Mouse (Mus musculus) left cerebral cortex, postnatal 25 days (tissue): ENCODE results near the gene Fam20a. TPM values are rescaled to one million over a fixed set of nuclear protein-coding genes. Genes with fewer than 3 reads are reported as not detected.
"Not testable (repeated sequence)": the region's sequence is repeated elsewhere in the genome, so short reads cannot be mapped to it uniquely, and the experiment has no call there.

Experiments
- DNase-seq, 2 experiments: peaks; one replicate each; pipeline ENCODE4 v3.0.0; 2022; ENCODE audit warnings: low spot score in 2 of 2, mixed read lengths in 1 of 2
- intact Hi-C: fragments of 180-260 bp; cut with DNase I; formaldehyde crosslinking; loops from one replicate; pipeline ENCODE4 v1.15.1; 2025
- total RNA-seq, 2 experiments: library from RNA; stranded (reverse); gene quantifications; 2 replicates each; pipeline ENCODE4 v1.2.3; 2021

Gene Fam20a
- total RNA-seq, 2 experiments from 2014 or later, result 13.8 to 15.8 TPM

DNA sequence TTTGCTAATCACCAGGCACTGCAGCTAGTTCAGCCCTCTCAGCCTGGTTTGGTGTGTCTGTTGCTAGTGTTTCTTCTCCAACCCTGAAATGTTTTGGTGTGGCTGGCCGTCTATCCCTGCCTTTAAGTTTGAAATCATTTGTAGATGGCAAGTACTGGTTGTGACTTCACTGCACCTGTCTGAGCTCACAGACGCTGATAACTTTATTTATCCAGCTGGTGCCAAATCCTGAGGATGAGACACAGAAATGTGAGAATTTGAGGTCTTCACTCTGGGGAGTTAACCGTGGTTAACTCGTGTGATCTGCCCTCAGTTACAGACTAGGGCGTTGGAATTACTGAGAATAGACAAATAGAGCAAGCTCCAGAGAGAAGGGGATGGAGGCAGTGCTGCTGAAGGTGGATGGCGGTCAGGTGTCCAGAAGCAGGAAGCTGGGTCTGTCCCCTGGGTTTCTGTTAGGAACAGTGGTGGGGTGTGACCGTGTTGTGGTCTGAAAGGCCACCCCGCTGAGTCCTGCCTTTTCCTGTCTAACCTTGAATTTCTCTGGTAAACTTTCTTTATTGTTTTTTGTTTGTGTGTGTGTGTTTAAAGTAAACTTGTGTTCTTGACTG lies 53.9 kb downstream of the Fam20a start:
- intact Hi-C loops, result loop anchor here (5.0 kb wide), 1 partner anchor 604 kb away; no protein-coding TSS in a partner anchor
- no peak for DNase-seq

DNA sequence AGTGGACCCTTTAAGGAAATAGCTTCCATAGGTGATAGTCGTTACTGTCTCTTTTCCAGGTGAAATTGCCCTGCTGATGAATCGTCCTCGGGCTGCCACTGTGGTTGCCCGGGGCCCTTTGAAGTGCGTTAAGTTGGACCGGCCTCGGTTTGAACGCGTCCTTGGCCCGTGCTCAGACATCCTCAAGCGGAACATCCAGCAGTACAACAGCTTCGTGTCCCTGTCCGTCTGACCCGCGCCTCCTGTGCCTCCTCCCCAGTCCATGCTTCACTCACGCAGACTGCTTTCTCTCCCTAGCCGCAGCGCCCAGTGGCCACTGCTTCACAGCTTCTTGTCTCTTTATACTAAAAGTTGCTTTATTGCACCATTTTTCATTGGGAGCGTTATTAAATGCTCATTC lies 54.7 kb downstream of the Fam20a start:
- intact Hi-C loops, result loop anchor here (5.0 kb wide), 1 partner anchor 605 kb away; no protein-coding TSS in a partner anchor
- DNase-seq, result no peak

DNA sequence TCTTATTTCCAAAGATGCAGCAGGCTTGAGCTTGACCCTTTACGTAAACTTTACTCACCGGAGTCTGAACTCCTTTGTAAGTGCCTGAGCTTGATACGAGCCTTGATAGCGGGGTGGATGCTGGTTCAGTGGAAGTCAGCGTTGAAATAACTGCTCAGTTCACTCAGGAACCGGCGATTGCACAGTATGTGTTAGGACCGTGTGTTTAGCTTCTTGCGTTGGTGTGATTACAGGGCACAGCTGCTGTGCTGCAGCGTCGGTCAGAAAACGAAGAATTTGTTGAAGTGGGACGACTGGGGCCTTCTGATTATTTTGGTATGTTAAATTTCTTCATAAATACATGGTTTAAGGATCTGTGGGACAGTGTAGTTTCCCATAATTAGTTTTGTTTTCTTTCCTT lies 55.7 kb downstream of the Fam20a start:
- intact Hi-C loops, result loop anchor here (5.0 kb wide), 1 partner anchor 606 kb away; no protein-coding TSS in a partner anchor
- no peak for DNase-seq

DNA sequence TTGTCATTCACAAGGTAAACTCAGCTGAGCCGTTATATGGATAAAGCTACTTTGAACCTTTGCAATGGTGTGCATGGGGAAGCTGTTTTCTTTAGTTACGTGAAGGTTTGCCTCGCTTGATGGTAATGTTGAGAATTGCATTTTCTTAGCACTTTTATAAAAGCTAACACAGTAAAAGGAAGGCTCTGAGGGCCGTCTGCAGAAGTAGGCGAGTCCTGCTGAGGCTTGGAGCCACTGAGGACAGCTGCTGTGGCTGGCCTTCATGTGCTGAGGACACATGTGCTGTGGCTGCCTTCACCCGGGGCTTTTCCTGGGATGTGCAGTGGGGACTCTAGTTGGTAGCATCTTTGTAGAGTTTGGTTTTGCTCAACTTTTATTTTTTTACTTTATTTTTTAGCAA lies 56.7 kb downstream of the Fam20a start:
- DNase-seq, result no peak
- intact Hi-C loops, result loop anchor here (5.0 kb wide), 1 partner anchor 607 kb away; no protein-coding TSS in a partner anchor

DNA sequence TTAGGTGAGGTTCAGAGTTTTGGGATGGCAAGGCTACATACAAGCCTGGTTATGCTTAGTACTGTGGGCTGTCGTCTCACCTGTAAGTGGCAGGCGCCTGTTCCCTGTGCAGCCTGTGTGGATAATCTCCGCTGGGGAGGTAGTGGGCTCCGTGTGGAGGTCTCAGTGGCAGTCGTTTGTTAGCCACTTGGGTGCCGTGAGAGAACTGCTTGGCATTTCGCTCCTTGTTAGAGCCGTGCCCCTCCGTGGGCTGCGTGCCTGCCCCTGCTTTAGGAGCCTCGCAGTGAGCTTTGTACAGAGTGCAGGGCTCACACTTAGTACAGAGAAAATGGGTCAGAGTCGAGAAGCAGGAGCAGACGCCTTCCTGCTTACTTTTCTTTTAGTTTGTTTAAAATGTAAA lies 57.8 kb downstream of the Fam20a start:
- intact Hi-C loops, result no loop called here
- no peak for DNase-seq

DNA sequence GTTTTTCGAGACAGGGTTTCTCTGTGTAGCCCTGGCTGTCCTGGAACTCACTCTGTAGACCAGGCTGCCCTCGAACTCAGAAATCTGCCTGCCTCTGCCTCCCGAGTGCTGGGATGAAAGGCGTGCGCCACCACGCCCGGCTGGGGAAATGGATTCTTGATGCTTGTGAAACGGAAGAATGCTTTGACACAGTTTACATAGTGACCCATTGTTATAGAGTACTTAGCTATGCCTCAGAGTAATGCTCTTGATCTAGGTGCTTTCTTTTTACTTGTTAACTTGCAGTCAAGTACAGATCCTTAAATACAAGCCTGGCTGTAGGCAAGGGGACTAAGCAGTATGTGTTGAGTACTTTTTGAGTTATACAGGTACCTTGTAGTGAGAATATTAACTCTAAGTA lies 61.6 kb downstream of the Fam20a start:
- intact Hi-C loops, DNase-seq: not testable (repeated sequence)

DNA sequence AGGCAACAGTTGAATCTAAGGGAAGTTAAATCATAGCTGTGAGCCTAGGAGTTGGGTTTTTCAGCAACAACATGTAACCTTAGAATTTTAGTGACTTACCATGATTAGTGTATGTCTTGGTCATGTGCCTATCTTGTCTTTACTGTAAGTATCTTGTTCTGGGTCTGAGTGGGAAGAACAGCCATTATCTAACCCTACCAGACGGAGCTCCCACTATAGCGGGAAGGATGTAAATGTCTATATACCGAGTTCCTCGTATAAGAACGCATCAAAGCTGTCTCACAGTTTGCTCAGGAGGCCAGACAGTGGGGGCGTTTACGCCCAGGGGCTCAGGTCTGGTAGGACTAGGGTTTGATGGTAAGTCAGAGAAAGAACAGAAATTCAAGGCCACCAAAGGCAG lies 65.8 kb downstream of the Fam20a start:
- DNase-seq, result no peak
- intact Hi-C loops, result no loop called here

DNA sequence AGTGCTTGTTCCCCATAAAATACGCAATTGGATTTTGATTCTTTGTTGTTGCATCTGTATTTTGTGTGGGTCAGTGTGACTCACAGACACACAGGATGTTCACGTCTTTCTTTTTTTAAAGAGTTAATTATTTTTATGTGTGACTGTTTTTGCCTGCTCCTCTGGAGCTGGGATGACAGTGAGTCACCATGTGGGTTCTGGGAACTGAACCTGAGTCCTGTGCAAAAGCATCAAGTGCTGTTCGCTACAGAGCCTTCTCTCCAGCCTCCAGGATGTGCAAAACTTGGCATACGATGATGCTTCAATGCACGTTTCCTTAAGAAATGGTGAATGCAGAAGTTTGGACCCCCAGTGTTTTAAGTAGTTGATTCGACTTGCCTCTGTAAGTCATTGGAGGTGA lies 67.5 kb downstream of the Fam20a start:
- DNase-seq, result no peak
- intact Hi-C loops, result loop anchor here (5.0 kb wide), 1 partner anchor 182 kb away; the partner anchor contains the start of genes Arsg and Slc16a6

DNA sequence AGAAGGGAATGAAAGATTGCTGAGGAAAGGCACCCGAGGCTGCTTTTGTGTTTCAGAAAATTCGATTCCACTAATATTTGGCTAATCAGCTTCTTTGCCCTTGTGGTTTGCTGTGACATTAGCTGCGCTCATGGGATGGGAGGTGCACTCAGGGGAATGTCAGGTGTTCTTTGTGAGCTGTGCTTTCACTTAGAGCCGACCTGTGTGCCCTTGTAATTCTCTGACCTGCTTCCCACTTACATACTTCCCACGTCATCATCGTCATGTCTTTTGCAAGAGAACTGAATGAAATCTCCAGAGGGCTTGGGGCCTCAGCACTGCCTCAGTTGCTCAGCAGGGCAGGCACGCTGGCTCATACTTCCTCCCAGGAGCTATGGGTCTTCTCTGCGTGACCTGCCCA lies 68.9 kb downstream of the Fam20a start:
- intact Hi-C loops, result loop anchor here (5.0 kb wide), 1 partner anchor 181 kb away; the partner anchor contains the start of genes Arsg and Slc16a6
- no peak for DNase-seq

DNA sequence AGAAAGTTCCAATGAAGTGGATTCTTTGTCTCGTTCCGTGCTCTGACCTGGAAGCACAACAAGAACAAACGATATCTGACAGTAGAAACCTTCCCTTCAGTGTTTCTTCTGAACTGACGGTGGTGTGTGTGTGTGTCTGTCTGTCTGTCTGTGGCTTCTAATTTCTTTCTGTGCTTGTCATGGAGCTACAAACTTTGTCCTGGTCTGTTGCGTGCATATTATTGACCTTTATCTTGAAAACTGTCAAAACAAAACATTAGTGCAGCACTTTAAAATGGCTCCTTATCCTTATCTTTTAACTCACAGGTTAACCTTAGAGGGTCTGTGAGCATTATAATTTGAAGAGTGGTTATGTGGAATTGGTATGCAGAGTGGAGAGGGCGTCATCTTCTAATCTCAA lies 69.6 kb downstream of the Fam20a start:
- no peak for DNase-seq
- intact Hi-C loops, result loop anchor here (5.0 kb wide), 1 partner anchor 180 kb away; the partner anchor contains the start of genes Arsg and Slc16a6

DNA sequence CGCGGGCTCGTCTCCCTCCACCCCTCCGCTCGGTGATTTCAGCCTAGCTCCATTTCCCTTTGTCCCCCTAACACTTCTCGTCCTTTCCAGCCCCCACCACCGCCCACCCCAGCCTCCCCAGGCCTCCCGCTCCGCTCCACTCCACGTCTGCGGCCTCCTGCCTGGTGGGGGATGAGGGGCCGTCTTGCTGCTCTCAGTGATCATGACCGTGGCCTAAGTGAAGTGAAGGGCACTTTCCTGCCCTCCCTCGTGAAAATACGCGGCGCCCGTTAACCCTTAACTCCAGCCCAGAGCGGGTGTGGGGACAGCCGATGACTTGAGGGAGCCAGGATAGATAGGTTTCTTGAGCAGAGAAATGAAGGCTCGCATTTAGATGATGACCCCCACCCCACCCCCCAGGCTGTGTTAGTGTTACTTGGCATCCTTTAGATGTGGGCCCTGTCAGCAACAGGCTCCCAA lies 70.5 kb downstream of the Fam20a start:
- DNase-seq, result no peak
- intact Hi-C loops, result loop anchor here (5.0 kb wide), 1 partner anchor 179 kb away; the partner anchor contains the start of genes Arsg and Slc16a6

DNA sequence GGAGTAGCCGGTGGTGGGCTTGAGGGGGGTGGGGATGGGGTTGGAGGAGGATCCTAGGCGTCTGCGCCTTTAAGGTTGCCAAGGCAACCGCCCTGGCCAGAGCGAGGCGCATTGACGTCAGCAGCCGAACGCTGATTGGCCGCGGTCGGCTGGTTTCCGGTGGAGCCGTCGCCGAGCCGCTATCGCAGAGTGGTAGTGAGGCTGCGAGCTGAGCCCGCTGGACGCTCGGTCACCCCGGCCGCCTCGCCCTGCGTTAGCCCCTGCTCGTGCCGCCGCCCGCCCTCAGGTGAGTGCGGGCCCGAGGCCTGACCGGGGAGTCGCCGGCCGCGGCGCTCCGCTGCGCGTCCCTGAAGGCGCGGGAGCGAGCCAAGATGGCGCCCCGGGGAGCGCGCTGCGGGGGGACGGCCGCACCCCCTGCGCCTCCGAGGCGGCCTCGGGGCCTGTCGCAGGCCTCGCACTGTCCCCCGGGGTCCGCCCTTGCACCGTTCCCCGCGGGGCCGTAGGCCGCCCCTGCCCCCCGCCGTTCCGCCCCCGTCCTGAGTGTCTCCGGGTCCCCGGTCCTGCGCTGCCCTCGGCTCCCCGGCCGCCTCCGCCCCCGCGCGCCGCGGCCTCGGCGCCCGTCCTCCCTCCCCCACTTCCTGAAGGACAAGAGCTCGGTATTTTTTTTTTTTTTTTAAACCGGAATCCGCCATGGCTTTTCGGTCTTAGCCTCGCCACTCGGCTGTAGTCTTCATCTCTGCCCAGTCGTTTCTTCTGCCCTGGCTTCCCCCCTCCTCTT lies 71.1 kb downstream of the Fam20a start:
- DNase-seq, result peak; percentile 96 to 97
- intact Hi-C loops, result loop anchor here (1.0 to 5.0 kb wide), 2 partner anchors 40 to 179 kb away; partner anchors contain the start of genes Arsg, Slc16a6 and Wipi1

DNA sequence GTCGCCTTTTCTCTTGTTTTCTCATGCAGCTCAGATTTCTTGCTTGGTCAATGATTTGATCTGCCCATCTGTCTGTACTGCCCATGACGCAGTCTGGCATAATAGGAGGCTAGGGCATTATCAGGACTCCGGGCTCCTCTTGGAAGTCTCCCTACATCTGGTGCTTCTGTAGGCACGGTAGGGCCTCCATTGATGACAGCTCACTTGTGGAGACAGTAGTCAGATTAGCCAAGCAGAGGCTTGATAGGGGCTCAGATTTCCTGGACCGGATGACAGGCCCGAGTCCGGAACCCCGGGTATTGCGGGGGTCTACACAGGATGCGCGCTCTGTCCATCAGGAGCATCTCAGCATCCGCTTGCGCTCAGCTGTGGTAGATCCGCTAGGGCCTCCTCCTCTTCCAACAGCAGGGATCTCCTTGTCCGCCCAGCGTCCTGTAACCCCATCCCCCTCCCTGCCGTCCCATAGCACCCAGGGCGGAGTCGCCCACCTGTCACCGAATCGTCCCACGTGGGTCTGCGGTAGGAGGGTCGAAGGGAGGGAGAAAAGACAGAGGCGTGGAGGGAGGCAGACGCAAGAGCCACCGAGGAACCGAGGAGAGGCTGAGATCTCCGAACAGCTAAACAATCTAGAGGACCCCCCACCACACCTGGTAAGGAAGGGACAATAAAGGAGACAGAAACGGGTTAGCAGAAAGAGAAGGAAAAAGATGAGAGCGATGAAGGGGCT lies 71.9 kb downstream of the Fam20a start:
- intact Hi-C loops, result loop anchor here (1.0 to 5.0 kb wide), 2 partner anchors 39 to 178 kb away; partner anchors contain the start of genes Arsg, Slc16a6 and Wipi1
- peak; percentile 85 to 93 for DNase-seq

DNA sequence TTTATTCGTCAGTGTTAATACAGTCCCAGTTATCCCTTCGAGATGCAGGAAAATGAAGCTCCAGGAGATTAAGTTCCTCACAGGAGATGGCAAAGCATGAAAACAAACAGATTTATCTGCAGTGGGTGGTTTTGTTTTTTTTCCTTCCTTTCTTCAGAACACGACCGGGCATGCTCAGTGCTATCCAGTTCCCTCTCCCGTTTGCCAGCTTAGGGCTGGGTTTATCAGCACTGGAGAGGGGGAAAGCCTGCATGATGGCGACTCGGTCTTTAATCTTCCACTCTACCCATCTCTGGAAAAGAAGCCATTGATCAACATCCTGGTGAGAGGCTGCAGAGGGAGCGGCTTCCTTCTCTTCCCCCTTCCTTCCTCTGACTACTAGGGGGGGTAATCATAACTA lies 72.9 kb downstream of the Fam20a start, which contains the start of gene Prkar1a:
Prkar1a (plus strand) TSS at position 200 of the 400 bp plus-strand sequence.
- intact Hi-C loops, result no loop called here
- DNase-seq, result no peak

DNA sequence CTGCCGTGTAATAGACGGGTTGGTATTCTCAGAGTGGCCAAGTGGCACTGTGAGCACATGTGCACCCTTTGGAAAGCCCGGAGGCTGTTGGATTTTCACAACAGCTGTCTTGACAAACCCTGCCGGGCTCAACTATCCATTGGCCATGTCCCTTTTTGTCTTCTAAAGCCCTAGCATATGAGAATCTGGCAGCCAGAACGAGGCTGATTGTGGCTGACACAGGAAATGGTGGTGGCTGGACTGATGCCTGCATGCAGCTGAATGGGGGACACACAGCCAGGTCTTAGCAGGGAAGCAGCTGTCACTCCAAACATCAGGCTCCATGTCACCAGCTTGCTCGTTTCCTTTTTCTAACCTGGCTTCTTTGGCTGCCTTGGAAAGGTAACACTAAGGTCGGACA lies 73.6 kb downstream of the Fam20a start:
- intact Hi-C loops, result no loop called here
- no peak for DNase-seq

DNA sequence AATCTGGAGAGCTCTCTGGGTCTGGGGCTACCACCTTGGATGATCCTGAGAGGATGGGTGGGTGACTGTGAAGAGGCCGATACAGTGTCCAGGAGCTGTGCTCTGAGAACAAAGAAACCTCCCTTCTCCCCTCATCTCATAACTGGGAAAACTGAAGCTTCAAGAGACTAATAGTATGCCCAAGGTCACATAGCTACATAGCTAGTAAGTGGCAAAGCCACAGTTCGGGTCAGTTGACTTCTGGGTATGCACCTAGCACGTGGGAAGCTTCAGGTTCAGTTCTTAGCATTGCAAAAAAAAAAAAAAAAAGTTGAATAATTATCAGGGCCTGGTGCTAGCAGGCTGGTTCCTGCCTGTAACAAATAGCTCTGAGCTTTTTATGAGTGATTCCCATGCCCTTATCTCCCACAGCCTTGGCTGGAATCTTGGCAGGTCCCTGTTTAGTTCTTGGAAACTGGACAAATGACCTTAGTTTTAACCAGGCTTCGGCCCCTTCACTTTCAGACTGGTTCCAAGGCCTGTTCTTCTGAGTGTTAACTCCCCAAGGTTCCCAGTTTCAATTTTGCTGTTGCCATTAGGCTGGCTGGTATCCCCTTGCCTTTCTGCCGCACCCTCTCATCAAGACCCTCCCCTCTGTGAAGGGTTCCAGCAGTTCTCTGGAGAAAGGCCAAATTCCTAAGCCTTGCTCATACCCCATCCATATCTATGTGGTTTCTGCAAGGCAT lies 80.4 kb downstream of the Fam20a start:
- DNase-seq, result no peak
- intact Hi-C loops, result no loop called here

DNA sequence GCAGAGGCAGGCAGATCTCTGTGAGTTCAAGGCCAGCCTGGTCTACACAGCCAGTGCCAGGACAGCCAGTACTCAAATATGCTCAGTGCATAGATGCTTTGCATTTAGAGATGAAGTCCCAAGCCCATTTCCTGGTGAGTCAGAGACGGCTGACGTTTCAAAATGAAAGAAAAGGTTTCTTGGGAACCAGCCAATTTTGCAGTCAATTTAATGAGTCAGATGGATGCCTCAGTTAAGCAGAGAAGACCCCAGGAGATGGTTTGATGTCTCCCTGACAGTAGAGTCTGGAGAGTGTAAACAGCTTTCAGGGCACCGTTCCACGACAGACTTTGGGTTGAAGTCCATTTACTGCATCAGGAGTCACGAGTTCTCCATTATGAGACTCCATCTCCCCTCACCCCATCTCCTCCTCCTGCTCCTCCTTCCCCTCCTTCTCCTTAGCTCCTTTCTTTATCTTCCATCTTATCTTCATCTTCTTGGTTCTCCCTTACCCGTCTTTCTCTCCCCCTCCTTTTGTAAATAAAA lies 86.1 kb downstream of the Fam20a start:
- intact Hi-C loops, result no loop called here
- DNase-seq, result no peak

DNA sequence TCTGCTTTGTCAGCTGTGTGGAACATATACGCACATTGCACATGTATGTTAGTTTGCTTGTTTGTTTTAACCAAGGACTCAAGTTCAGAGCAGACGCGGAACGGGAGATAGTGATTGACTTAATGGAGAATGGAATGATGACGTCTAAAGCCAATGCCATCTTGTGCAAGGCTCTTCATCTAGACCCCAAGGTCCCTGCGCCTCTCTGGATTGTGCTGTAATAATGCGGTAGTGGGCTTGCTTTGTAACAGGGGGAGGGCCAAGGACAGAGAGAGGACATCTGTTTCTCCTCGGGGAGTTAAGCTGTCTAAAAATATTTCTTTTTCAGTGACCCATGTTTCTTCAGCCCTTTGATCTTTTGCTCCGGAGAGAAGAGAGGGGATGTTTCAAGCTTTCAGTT lies 87.2 kb downstream of the Fam20a start:
- intact Hi-C loops, result no loop called here
- no peak for DNase-seq

DNA sequence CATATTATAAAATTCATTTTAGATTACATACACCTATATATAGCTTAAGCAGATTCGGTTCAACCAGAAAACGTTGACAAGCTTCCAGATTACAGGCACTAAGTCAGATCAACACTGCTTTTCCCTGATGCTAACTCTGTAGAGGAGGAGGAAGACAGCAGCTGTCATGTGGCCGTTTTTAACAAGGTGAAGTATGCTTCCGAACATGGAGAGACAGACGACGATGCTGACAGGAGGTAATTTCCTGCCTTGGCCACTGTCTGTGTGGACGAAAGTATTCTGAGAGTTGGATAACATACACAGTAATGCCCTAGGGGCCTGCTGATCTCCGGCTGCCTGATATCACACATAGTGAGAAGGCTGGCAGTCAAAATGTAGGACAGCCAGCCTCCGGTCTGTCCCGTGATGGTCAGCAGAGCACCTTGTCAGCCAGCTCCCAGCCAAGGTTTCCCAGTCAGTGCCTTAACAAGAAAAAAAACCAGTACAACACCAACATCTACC lies 93.0 kb downstream of the Fam20a start:
- intact Hi-C loops, result no loop called here
- peak in 1 of 2 experiments; percentile 56 for DNase-seq
